Mouse (Mus musculus): ENCODE measurements at regions not wholly inside any gene's neighbourhood (a gene's known extent, or its start where the extent isn't known, plus 50 kb on each side); places are given as distances from the start of the nearest gene placed in this dataset.

DNA sequence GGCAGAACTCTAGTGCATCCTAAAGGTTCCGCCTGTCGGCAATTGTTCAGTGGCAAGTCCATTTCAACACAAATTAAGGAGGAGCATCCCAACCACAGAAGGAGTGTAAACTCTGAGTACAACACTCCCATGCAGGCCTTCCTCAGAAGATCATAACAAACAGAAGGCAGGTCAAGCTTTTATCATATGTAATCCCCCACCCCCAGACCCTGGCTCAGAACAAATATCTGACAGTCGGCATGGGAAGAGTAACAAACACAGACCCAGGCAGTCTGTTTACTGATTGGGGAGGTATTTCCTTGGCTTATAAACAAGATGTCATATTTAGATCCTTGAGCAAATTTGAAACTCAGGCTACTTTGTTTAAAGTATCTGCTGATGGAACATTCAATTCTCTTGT is 174.9 kb upstream of the Rnaseh2b start:
- no peak for DNase-seq

DNA sequence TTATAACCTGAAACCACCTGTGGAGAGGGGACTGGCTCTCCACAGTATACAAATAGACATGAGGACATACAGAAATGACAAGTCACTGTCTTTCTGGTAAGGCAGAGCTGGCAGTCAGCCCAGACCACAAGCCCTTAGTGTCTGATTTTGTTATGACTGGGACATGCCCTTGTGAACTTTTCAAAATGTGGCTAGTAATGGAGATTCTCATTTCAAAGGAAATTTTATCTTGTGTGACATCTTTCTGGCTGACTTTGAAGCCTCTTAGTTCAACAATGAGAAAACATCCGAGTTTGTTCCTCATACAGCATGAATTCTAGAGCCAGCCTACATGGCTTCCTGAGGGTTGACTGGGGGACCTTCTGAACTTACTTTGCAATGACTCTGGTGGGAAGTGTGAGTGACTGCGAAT is 173.8 kb upstream of the Rnaseh2b start:
- peak; percentile 55 for DNase-seq

DNA sequence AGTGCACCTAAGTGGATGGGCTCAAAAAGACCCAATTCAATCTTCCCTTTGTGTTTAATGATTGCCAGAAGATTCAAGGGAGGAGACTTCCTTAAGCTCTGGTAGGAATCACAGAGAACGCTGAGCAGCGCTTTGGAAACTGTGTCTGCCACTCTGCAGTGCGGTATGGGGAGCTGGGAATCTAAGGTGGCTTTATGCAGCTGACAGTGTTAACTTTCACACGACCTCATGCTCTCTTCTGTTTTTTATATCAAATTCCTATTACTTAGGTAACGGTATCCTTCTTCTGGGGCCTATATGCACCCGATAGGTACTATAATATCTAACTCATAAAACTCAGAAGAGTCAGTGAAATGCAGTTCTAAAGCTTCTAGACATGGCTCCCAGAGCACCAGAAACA is 163.5 kb upstream of the Rnaseh2b start:
- DNase-seq: no peak

DNA sequence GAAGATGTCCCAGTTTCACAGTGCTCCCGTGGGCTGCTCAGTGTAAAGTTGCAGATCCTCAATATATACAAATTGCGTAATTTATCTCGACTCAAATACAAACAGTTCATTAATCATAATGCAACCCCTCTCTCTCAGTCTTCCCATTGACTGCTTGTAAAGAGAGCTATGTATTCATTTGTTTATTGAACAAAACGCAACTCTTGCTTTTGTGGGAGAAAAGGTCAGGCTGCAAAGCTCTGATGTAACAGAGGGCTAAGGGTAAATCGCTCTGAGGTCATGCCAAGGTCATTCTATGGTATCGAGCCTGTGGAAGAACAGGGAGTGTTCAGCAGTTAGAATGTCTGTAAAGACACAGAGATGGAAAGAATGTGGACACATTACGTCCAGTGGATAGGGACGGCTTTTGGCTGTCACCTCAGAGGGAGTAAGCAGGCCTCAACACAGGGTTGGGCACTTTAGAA is 160.0 kb upstream of the Rnaseh2b start:
- no peak for DNase-seq

DNA sequence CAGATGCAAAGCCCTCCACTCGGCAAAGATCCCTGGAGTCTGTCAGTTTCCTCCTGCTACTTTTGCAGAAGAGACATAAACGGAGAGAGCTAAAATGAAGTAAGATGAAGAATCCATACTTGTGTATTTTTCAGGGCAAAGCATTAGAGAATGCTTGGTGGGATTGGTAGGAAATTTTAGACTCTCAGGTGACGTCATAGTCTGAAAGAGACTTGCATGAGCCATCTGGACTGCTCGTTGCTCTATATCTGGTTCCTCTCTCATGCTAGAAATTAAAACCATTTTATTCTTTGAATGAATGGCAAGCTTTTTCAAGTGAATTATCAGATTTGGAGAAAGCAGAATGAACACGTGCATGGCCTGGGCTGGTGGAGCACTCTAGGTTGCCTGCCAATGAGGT is 154.4 kb upstream of the Rnaseh2b start:
- DNase-seq: no peak

DNA sequence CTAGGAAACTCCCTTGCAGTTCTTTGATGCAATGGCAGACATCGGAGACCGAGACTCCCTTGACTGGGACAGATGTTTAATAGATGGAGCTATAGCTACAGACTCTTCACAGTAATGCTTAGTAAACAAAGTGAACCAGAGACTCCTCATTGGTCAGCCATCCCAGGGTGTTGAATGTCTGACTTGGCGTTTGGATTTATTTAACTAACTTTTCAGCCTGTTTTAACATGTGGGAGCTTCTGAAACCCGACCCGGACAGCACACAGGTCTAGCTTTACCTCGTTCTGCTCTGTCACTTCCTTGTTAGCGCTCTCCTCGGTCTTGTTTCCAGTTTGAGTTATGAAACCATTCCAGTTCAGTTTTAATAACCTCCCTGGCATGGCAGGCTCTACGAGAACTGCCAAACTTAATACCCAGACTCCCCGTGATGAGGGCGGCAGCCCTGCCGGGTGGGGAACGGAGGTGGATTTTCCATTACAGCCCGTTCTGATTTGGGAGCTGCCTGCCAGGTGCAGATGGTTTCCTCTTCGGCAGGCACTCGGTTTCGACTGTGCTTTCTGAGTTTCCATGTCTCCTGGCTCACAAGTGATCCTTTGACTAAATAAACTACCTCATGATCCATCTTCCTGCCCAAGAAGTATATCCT is 147.9 kb upstream of the Rnaseh2b start:
- peak; percentile 4 for DNase-seq

DNA sequence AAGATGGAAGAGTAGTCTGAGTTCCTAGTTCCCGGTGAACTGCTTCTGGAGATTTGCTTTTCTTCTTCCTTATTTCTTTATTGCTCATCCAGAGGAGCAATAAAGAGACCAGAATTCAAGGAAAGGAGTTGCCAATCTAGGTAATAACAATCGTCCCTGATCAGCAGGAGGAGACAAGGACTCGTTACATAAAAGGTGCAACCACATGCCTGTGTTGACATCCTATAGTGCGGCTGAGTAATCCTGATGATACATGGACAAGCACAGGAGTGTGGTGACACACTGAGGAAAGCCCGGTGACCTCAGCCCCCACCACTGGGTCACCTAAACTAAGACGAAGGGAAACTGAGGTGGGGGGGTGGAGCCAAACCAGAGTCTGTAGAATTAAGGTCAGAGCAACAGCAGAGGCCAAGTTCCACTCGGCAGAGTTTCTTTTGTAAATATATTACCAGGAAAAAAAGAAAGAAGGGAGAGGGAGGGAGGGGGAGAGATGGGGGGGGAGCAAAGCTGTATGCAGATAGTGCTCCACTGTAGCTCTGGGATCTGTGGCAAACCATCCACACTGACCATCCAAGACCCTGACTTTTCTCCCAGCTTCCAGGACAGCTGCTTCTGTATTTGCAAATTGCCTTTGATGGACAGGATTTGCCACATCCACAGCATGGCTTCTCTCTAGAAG is 135.2 kb upstream of the Rnaseh2b start:
- no peak for DNase-seq

DNA sequence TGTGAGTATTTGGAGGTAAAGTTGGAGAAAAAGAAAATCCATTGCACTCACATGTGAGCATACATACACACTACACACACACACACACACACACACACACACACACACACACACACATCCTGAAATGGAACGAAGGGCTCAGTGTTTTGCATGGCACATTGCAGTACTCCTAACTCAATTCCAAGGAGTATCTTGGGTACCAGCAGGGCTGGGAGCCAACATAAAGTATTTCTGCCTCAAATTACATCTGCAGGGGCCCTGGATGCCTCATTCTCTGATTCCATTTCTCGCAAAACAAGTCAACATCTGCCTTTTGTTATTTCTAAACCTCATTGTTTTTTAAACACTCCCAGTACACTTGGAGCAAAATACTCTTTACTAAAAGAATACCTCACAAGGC is 132.7 kb upstream of the Rnaseh2b start:
- DNase-seq: no peak

DNA sequence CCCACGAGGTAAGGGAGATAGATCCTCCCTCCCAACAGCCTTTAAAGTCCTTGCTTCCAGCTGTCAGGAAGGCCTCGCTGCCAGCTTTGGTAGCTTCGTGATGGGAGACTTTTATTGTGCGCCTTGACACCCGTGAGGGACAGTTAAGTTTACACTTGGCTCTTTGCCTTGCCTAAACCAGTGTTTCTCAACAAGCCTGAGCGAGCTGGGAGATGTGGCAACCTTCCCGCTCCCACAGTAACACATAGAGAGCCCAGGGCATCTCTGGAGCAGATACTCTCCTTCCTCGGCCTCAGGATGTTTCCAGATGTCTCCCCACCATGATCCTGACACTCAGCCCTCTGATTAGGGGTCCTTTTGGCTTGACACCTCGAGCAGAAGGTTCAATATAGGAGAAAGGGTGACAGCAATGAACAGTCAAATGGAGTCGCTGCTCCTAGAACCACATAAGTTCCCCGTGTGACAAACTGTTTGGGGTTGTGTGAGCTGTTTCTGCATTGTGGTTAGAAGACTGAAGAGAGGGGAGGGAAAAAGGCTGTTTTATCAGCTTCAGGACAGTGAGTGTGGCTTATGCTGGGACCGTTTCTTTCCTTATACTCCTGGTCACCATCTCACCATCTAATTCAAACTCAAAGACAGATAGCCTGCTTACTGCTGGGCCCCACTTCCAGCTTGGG is 129.1 kb upstream of the Rnaseh2b start:
- DNase-seq: no peak

DNA sequence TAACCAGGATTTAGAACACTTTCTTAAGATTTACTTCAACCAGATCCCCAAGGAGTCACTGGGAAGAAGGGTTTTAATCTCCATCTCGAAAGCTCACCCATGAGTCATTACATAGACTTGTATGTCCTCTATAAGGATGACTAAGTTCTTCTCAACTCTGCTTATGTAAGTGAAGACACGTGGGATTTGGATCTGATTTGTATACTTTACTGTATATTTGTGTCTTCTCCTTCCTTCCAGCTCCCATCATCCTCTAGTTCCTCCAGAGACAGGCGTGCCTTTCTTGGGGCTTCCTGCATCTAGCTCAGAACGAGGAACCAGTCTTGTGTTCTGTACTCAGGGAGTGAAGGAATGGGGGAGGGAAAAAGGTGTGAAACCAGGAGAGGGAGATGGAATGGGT is 127.5 kb upstream of the Rnaseh2b start:
- no peak for DNase-seq

DNA sequence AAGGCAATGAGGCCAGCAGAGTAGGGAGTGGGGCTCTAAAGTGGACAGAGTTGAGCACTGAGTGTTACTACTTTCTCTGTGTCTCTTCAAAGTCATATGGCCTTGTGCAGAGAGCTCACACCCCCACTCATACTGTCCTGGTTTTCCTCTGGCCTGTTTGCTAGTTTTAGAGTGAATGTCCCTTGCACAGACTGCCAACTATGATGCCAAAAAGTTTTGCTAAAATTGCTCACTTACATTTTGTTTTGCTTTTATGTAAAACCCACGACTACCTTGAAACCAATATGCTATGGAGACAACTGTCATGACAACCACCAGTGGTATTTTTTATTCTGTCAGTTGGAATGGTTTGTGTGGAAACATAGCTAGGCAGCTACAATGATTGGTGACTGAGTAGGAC is 126.4 kb upstream of the Rnaseh2b start:
- no peak for DNase-seq

DNA sequence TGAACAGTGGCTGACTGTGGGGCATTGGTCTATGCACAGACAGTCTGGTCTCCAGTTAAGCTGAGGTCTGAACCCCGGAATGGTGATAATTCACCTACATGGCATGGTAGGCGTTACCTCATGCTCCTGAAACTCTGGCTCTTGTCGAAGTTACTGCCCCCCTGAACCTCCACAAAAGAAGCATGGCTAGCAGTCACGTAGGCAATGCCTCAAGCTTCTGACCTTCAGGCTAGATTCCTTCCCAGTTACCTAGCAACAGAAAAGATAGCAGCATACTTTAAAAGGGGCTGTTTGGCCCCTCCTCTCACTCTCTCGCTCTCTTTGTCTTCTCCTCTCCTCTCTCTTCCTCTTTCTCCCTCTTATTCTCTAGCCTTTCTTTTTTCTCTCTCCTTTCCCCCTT is 125.8 kb upstream of the Rnaseh2b start:
- no peak for DNase-seq

DNA sequence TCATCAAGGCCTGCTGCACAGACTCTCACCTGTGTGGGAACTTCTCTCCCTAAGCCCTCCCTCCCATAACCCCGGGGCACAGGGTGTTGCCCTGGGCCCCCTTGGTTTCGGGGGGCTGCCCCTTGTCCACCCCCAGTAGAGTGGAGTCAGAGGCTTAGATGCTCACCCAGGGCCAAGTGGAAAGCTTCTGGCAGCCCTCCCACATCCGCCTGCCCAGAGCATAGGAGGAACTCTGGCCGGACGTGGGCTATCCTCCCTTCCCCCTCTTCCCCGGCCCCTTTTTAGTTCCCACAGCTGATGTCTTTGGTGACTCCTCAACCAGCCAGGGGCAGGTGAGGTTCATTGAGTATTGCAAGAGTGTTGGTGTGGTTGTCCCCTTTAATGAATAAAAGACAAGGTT is 125.3 kb upstream of the Rnaseh2b start:
- no peak for DNase-seq

DNA sequence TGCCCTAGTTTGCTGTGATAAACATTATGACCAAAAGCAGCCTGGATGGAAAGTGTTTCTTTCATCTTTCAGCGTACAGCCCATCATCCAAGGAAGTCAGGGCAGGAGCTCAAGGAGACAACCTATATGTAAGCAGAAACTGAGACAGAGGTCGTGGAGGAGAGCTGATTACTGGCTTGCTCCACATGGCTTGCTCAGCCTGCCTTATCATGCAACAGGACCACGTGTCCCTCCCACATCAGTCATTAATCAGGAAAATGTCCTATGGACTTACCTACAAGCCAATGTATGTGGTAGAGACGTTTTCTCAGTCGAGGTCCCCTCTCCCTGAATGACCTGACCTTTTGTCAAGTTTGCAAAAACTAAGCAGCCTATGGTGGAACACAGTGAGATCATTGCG is 123.7 kb upstream of the Rnaseh2b start:
- no peak for DNase-seq

DNA sequence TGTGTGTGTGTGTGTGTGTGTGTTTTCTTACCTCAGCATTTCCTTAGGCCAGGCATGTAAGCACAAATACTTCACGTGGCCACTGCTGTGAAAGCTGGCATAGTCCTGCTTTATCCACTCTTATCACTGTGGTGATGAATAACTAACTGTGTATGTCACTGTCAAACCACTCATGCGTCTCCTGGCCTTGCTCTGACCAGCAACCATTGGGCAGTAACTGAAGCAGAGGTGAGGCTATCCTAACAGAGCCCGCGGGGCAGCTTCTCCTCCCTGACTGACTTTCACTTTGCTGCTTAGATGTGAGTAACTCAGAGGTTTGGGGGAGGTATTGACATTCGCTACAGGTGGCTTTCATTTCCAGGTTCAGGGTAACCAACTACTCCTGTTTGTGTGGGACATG is 122.0 kb upstream of the Rnaseh2b start:
- peak; percentile 37 for DNase-seq

DNA sequence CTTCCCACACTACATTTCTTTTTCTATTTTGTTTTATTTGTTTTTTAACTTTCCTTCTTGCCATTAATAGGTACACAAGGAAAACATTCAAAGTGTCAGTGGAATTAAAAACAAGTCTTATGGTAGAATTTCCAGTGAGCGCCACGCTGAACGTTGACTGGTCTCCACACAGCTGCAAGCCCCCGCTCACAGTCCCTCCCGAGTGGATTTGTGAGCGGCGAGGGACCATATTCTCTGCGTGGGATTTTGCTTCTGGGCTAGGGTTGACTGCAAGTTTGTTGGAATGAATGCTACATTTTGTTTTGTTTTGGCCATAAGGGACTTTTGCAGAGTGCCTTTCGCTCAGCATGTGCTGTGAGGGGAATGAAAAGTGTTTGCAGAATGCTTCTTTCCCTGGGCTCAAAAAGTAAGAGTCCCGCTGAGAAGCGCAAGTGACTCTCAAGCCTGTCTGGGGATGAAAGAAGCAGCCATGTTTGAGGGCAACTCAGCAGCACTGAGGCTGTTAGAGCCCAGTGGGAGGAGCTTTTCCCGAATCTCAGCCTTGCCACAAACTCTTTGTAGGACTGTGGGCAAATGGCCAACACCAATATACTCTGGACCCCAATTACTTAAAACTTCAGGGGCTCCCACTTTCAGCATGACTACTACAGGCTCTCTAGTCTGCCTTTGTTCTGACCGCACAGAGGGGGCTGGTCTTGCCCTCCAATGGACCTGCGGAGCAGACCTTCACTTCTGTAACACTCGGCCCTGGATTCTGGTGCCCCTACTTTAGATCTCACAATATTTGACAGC is 120.9 kb upstream of the Rnaseh2b start:
- DNase-seq: no peak

DNA sequence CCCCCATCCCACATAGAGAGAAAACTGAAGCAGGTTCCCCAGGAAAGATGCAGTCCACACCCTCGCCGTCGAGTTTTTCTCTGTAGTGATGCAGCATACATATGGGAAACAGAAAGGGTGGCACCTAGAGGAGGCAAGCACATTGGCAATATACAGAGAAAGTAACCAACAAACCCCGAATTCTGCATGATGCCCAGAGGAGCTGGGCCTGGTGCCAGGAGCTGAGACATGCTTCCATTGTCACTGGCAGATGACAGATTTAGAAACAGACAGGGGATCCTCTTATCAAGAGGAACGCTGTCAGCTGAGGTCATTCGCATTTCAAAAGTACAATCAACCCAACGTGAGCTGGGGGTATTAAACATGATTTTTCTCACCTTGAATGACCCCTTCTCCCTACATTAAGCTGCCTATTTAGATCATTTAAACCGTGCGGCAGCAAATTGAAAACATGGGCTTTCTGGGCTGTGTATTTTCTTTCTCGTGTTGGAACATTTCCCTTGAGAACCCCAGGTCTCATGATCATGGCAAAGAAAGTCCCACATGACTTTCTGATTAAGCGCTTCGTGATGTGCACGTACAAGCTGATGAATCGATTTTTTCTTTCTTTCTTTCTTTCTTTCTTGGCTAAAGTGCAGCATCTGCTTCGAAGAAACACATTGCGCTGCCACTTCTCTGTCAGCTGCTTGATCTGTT is 118.4 kb upstream of the Rnaseh2b start:
- DNase-seq: no peak

DNA sequence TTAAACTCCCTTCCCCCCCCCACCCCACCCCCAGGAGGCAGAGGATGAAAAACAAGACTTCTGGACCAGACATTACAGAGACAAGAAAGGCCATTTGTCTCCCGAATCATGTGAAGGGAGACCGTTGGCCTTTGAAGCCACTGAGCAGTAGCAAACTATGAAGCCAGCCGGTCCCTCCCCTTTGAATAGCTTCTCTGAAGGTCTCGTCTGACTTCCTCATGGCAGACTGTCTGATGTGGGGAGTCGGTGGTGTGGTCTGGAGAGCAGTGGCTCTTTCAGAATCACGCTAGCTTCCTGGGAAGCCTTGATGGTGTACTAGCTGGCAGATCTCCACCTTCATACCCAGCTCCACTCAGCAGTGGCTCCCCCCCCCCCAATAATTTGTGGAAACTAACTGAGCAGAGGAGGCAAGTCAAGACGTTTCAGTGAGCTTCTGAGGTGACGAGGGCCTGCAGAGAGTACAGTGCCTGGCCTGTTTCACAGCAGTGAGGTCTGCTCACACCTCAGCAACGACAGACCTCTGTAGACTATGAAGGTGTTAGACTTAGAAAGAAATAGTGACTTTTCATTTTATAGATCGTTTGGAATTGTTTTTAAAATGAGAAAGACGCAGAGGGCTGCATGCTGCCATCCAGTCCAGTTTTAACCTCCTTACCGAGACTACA is 116.9 kb upstream of the Rnaseh2b start:
- DNase-seq: no peak

DNA sequence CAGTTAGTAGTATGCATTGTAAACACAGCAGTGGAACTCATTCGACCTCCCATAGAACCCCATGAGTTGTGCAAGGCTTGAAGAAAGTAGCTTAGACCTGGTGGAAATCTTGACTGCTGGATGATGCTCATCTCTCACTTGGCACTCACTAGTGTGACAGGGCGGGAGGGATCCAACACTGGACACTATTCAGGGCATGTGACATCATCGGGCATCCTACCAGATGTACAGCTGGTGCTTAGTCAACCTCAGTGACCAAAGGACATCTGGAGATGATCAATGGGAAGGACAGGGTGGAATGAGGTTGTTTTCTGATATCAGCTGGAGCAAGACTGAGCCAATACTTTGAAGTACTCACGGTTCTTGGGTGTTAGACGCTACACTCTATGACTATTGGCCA is 114.9 kb upstream of the Rnaseh2b start:
- DNase-seq: no peak

DNA sequence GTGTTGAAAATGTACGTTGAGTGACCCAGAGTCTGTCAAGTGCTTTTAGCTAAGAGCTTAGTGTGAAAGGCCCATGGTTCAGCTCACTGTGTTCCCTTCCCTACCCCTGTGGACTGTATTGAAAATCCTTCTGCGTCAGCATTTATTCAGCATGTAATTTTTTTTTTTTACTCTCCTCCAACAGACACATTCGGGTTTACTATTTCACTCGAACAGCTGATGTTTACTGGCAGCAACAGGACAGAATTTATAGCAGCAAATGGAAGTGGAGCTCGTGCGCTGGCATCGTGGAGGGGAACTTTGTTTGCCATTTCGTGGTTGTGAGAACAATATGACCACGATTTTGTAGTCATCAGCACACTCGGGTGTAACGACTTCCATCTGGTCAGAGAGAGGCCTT is 105.0 kb upstream of the Rnaseh2b start:
- DNase-seq: no peak

DNA sequence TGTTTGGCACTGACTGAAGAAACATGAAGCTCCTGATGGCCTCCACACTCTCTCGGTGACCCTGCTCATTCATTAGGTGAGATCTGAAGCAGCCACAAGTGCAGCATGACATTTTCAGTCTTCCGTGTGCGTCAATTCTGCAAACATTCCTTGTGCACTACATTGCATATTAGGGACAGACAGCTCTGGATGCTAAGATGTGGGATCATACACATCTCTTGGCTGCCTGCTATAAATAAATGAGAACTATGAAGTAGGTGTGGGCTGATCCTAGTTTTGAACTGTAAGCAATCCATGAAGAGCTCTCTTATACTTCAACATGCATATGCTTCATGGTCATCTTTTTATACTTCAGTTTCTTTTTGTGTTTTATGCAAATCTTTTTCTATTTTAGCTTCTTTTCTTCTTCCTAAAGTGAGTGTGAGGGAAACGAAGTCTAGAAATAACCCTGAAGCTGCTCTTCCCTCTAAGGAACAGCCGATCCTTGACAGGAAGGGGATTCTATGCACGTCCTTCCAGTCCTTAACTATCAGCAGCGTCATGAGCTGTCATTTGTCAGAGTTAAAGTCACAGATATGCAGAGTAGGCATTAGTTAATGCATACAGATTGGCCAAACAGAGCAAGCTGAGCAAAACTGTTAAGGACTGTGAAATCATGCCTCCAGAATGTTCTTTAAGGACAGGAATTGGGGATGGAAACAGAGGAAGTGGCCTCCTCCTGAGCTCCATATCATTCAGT is 104.1 kb upstream of the Rnaseh2b start:
- no peak for DNase-seq

DNA sequence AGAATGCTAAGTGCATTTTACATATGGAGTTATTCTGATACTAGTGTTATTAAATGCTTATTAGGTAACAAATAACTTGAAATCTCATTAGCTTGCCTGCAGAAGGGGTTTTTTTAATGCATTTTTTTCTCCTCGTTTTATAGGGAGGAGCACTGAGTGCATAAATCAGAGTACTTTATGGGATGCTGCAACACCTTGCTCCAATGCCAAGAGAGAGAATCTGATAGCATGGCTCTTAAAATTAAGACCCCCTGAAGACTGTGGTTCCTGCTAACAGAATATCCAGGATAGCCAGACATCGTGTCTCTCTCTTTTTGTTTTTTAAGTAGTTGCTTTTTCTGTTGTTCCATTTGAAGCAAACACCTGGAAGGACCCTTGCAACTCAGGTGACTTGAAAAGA is 100.8 kb upstream of the Rnaseh2b start:
- DNase-seq: no peak
